Mouse (Mus musculus): ENCODE measurements around the gene Zfp467. TPM values are rescaled to one million over a fixed set of nuclear protein-coding genes. Genes with fewer than 3 reads are reported as not detected.

Gene Zfp467
- polyA plus RNA-seq, 1 experiment from 2014 or later, result 16.6 TPM

GRCm38 (mm10) chr6:48446896-48447295 lies 1.3 kb upstream of the Zfp467 start:
- WGBS, result 58% methylated on average over 3 of the region's 3 CpGs
- no peaks in the 10 kb centered on the region for H3K9me3 ChIP-seq (replicated peaks; ENCODE audit: control insufficient read depth, low read length)
- no peak overlapping the region for H3K4me2 ChIP-seq (ENCODE audit: low read depth, low read length)
- no peak overlapping the region for H3K27ac ChIP-seq (replicated peaks; ENCODE audit: low read depth, low read length)
- no peaks in the 10 kb centered on the region; the same call in 1 of the 2 replicates for H3K36me3 ChIP-seq (replicated peaks; ENCODE audit: control insufficient read depth, insufficient read depth, low read depth, low read length)
- H3K9ac ChIP-seq (replicated peaks; ENCODE audit: low read length), result no peak overlapping the region
- DNase-seq (ENCODE audit: low spot score) (no peak), ATAC-seq (replicated peaks; ENCODE audit: insufficient number of reproducible peaks, low FRiP score, low TSS enrichment, low read depth) (no peak)
- no peak overlapping the region for H3K4me3 ChIP-seq (ENCODE audit: low read depth, low read length)
- peaks cover 3% of the 10 kb centered on the region; the same call in 1 of the 2 replicates for H3K4me1 ChIP-seq (ENCODE audit: control insufficient read depth, insufficient read depth, low read length)
- H3K27me3 ChIP-seq (ENCODE audit: control insufficient read depth, insufficient read depth, low read length), result no peaks in the 10 kb centered on the region

GRCm38 (mm10) chr6:48446256-48446655 lies 631 bp upstream of the Zfp467 start:
- H3K4me2 ChIP-seq (ENCODE audit: low read depth, low read length), result peak overlapping the region; percentile 92
- no peaks in the 10 kb centered on the region for H3K27me3 ChIP-seq (ENCODE audit: control insufficient read depth, insufficient read depth, low read length)
- no peak overlapping the region for H3K27ac ChIP-seq (replicated peaks; ENCODE audit: low read depth, low read length)
- no peak for DNase-seq (ENCODE audit: low spot score)
- no peak for ATAC-seq (replicated peaks; ENCODE audit: insufficient number of reproducible peaks, low FRiP score, low TSS enrichment, low read depth)
- peak overlapping the region; percentile 83 for H3K4me3 ChIP-seq (ENCODE audit: low read depth, low read length)
- peak overlapping the region; percentile 91 for H3K9ac ChIP-seq (replicated peaks; ENCODE audit: low read length)
- 26% methylated on average over 3 of the region's 3 CpGs for WGBS
- no peaks in the 10 kb centered on the region for H3K9me3 ChIP-seq (replicated peaks; ENCODE audit: control insufficient read depth, low read length)
- H3K4me1 ChIP-seq (ENCODE audit: control insufficient read depth, insufficient read depth, low read length), result peaks cover 3% of the 10 kb centered on the region; the same call in 1 of the 2 replicates
- no peaks in the 10 kb centered on the region; the same call in none of the 2 replicates for H3K36me3 ChIP-seq (replicated peaks; ENCODE audit: control insufficient read depth, insufficient read depth, low read depth, low read length)

GRCm38 (mm10) chr6:48444310-48445180 lies 1.1 kb downstream of the Zfp467 start:
- Histone ChIP-seq H3K9me3 (replicated peaks; ENCODE audit: control insufficient read depth, low read length) (no peaks in the 10 kb centered on the region), H3K9ac (replicated peaks; ENCODE audit: low read length) (peak overlapping the region; percentile 91), H3K36me3 (replicated peaks; ENCODE audit: control insufficient read depth, insufficient read depth, low read depth, low read length) (no peaks in the 10 kb centered on the region; the same call in none of the 2 replicates), H3K27me3 (ENCODE audit: control insufficient read depth, insufficient read depth, low read length) (peaks cover 3% of the 10 kb centered on the region; the same call in 1 of the 2 replicates), H3K4me3 (ENCODE audit: low read depth, low read length) (peak overlapping the region; percentile 83), H3K4me1 (ENCODE audit: control insufficient read depth, insufficient read depth, low read length) (peaks cover 6% of the 10 kb centered on the region), H3K27ac (replicated peaks; ENCODE audit: low read depth, low read length) (peak overlapping the region; percentile 93), H3K4me2 (ENCODE audit: low read depth, low read length) (peak overlapping the region; percentile 92)
- DNase-seq (ENCODE audit: low spot score), result peak; percentile 97
- ATAC-seq (replicated peaks; ENCODE audit: insufficient number of reproducible peaks, low FRiP score, low TSS enrichment, low read depth), result peak; percentile 49
- under 1% methylated on average over 31 of the region's 34 CpGs for WGBS

GRCm38 (mm10) chr6:48443592-48444309 lies 1.9 kb downstream of the Zfp467 start:
- Histone ChIP-seq H3K4me2 (ENCODE audit: low read depth, low read length) (peak overlapping the region; percentile 26), H3K36me3 (replicated peaks; ENCODE audit: control insufficient read depth, insufficient read depth, low read depth, low read length) (no peaks in the 10 kb centered on the region; the same call in none of the 2 replicates), H3K27me3 (ENCODE audit: control insufficient read depth, insufficient read depth, low read length) (peaks cover 11% of the 10 kb centered on the region), H3K4me3 (ENCODE audit: low read depth, low read length) (peak overlapping the region; percentile 83), H3K4me1 (ENCODE audit: control insufficient read depth, insufficient read depth, low read length) (peaks cover 9% of the 10 kb centered on the region), H3K9me3 (replicated peaks; ENCODE audit: control insufficient read depth, low read length) (no peaks in the 10 kb centered on the region), H3K27ac (replicated peaks; ENCODE audit: low read depth, low read length) (peak overlapping the region; percentile 93; the same call in 1 of the 2 replicates), H3K9ac (replicated peaks; ENCODE audit: low read length) (peak overlapping the region; percentile 32)
- ATAC-seq (replicated peaks; ENCODE audit: insufficient number of reproducible peaks, low FRiP score, low TSS enrichment, low read depth) (peak; percentile 85), DNase-seq (ENCODE audit: low spot score) (peak; percentile 98)
- 4% methylated on average over 19 of the region's 19 CpGs for WGBS

GRCm38 (mm10) chr6:48440306-48441014 lies 5.2 kb downstream of the Zfp467 start:
- peaks cover 6% of the 10 kb centered on the region for H3K4me1 ChIP-seq (ENCODE audit: control insufficient read depth, insufficient read depth, low read length)
- H3K9ac ChIP-seq (replicated peaks; ENCODE audit: low read length), result no peak overlapping the region

GRCm38 (mm10) chr6:48439654-48440053 lies 6.0 kb downstream of the Zfp467 start:
- no peak overlapping the region for H3K4me3 ChIP-seq (ENCODE audit: low read depth, low read length)
- H3K4me1 ChIP-seq (ENCODE audit: control insufficient read depth, insufficient read depth, low read length), result peaks cover 6% of the 10 kb centered on the region
- peaks cover 20% of the 10 kb centered on the region for H3K27me3 ChIP-seq (ENCODE audit: control insufficient read depth, insufficient read depth, low read length)
- no peak overlapping the region for H3K27ac ChIP-seq (replicated peaks; ENCODE audit: low read depth, low read length)
- H3K4me2 ChIP-seq (ENCODE audit: low read depth, low read length), result no peak overlapping the region
- H3K36me3 ChIP-seq (replicated peaks; ENCODE audit: control insufficient read depth, insufficient read depth, low read depth, low read length), result peaks cover 4% of the 10 kb centered on the region
- H3K9ac ChIP-seq (replicated peaks; ENCODE audit: low read length), result no peak overlapping the region
- H3K9me3 ChIP-seq (replicated peaks; ENCODE audit: control insufficient read depth, low read length), result no peaks in the 10 kb centered on the region
- ATAC-seq (replicated peaks; ENCODE audit: insufficient number of reproducible peaks, low FRiP score, low TSS enrichment, low read depth) (no peak), DNase-seq (ENCODE audit: low spot score) (no peak)

More at GRCm38 (mm10) chr6:48440306-48441014, 5.2 kb downstream of the Zfp467 start:
- Histone ChIP-seq H3K4me3 (ENCODE audit: low read depth, low read length) (no peak overlapping the region), H3K27me3 (ENCODE audit: control insufficient read depth, insufficient read depth, low read length) (peaks cover 20% of the 10 kb centered on the region), H3K4me2 (ENCODE audit: low read depth, low read length) (no peak overlapping the region; the same call in 1 of the 2 replicates), H3K36me3 (replicated peaks; ENCODE audit: control insufficient read depth, insufficient read depth, low read depth, low read length) (peaks cover 4% of the 10 kb centered on the region), H3K9me3 (replicated peaks; ENCODE audit: control insufficient read depth, low read length) (no peaks in the 10 kb centered on the region), H3K27ac (replicated peaks; ENCODE audit: low read depth, low read length) (peak overlapping the region; percentile 61; the same call in 1 of the 2 replicates)
- WGBS, result 25% methylated on average over 14 of the region's 14 CpGs
- ATAC-seq (replicated peaks; ENCODE audit: insufficient number of reproducible peaks, low FRiP score, low TSS enrichment, low read depth) (no peak), DNase-seq (ENCODE audit: low spot score) (peak; percentile 54)

- Histone ChIP-seq H3K4me1 (ENCODE audit: control insufficient read depth, insufficient read depth, low read length) (peaks cover 6% of the 10 kb centered on the region), H3K9me3 (replicated peaks; ENCODE audit: control insufficient read depth, low read length) (no peaks in the 10 kb centered on the region), H3K27me3 (ENCODE audit: control insufficient read depth, insufficient read depth, low read length) (peaks cover 20% of the 10 kb centered on the region), H3K36me3 (replicated peaks; ENCODE audit: control insufficient read depth, insufficient read depth, low read depth, low read length) (peaks cover 4% of the 10 kb centered on the region), H3K4me2 (ENCODE audit: low read depth, low read length) (peak overlapping the region; percentile 28), H3K27ac (replicated peaks; ENCODE audit: low read depth, low read length) (no peak overlapping the region), H3K4me3 (ENCODE audit: low read depth, low read length) (peak overlapping the region; percentile 6; the same call in 1 of the 2 replicates), H3K9ac (replicated peaks; ENCODE audit: low read length) (peak overlapping the region; percentile 34; the same call in 1 of the 2 replicates)
- DNase-seq (ENCODE audit: low spot score) (peak; percentile 25), ATAC-seq (replicated peaks; ENCODE audit: insufficient number of reproducible peaks, low FRiP score, low TSS enrichment, low read depth) (no peak; the same call in 1 of the 2 replicates)
- whole genome bisulfite sequencing, result 9% methylated on average over 55 of the region's 55 CpGs
Observed at GRCm38 (mm10) chr6:48438475-48439125, 7.0 kb downstream of the Zfp467 start.
